Comparison of ENCODE assay signal across 9 mouse cellular contexts in the genomic region with DNA sequence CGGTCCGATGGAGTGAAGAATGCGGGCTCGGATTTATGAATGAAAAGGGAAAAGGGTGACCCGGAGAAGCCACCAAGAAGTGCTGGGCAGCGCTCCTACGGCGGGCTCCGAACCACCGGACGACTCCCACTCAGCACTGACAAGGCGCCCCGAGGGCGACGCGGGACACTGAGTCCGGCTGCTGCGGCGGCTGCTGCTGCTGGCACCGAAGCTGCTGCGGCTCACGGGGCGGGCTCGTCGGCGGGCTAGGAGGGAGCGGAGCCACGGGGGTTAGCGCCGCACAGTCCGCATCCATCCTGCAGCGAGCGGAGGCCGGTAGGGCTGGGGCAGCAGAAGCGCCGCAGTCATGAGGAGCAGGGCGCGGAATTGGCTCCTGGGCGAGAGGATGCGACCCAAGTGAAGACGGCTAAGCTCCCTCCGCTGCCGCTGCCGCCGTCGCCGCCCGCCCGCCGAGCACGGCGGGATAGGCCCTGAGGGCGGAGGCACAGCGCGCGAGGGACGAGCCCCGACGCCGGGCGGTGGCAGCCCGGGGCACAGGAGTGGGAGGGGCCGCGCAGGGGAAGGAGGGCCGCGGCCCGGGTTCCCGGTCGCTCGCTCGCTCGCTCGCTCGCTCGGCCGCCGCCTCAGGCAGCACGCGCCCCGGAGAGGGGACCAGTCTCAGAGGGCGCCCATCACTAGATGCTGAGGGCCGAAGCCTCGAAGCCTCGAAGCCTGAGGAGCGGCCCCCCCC. TPM values are rescaled to one million over a fixed set of nuclear protein-coding genes. Genes with fewer than 3 reads are reported as not detected.
DNase-seq lines count a peak whose midpoint lies in the region; ATAC-seq and TF ChIP-seq lines count a peak whose summit lies in the region.
"Had no signal": no experiment of that assay in that cellular context is flagged by ENCODE, and none has a peak within 500 bp of the region (broad histone marks: within the 10 kb centered on the region; RNA-seq: fewer than 3 reads in every experiment).

No protein-coding gene starts in this region.

- in situ Hi-C loops in ES-E14 (cut with MboI; ENCODE audit: low sequenced_read_pairs in 2 of 2, unreplicated experiment in 2 of 2), result no loop called here

- H3K9me3 ChIP-seq in ES-E14 (ENCODE audit: control insufficient read depth, insufficient read depth, low read depth, low read length), result no peaks in the 10 kb centered on the region
- H3K9me3 ChIP-seq in hindbrain, embryonic 15.5 days, result no peaks in the 10 kb centered on the region

- 0% methylated on average over 54 of the region's 85 CpGs for WGBS in hindbrain, embryonic 15.5 days

- peaks cover 0 to 2% of the 10 kb centered on the region in 2 experiments; a peak in 1 of 4 replicates for H3K4me1 ChIP-seq in ES-E14 (ENCODE audit: control insufficient read depth in 2 of 2, insufficient read depth in 2 of 2, low read length in 2 of 2, poor library complexity in 1 of 2)
- H3K4me1 ChIP-seq in hindbrain, embryonic 15.5 days (replicated peaks), result peaks cover 29% of the 10 kb centered on the region

- peak overlapping the region; percentile 78 to 91 for H3K4me3 ChIP-seq in ES-E14 (ENCODE audit: insufficient read depth in 1 of 2, low read depth in 1 of 2, low read length in 2 of 2, poor library complexity in 1 of 2, severe bottlenecking in 1 of 2)
- H3K4me3 ChIP-seq in hindbrain, embryonic 15.5 days, result peak overlapping the region; percentile 81

- no peaks in the 10 kb centered on the region for H3K27me3 ChIP-seq in hindbrain, embryonic 15.5 days

- ATAC-seq in hindbrain, embryonic 15.5 days (ENCODE audit: low FRiP score, low read depth), result peak; percentile 56

- peaks cover 10% of the 10 kb centered on the region for H3K36me3 ChIP-seq in ES-E14 (ENCODE audit: control insufficient read depth, insufficient read depth, low read length, poor library complexity, severe bottlenecking)
- H3K36me3 ChIP-seq in hindbrain, embryonic 15.5 days, result no peaks in the 10 kb centered on the region

- peak overlapping the region; percentile 89 for H3K4me2 ChIP-seq in hindbrain, embryonic 15.5 days

- peak overlapping the region; percentile 96 for H3K9ac ChIP-seq in ES-E14 (ENCODE audit: insufficient read depth, low read depth, low read length, poor library complexity, severe bottlenecking)
- peak overlapping the region; percentile 83 for H3K9ac ChIP-seq in hindbrain, embryonic 15.5 days

- H3K27ac ChIP-seq in ES-E14 (ENCODE audit: insufficient read depth, low read depth, low read length, poor library complexity, severe bottlenecking), result peak overlapping the region; percentile 96; the same call in 1 of the 2 replicates
- H3K27ac ChIP-seq in hindbrain, embryonic 15.5 days (replicated peaks), result peak overlapping the region; percentile 98

- DNase-seq in ES-E14 (ENCODE audit: low read depth, low spot score), result peak; percentile 38
- peak; percentile 78 for DNase-seq in c-Kit-positive CD71-positive TER-119-positive erythroid progenitor cells, embryonic 14.5 days (ENCODE audit: low spot score)
- peak; percentile 23 to 57 for DNase-seq in frontal cortex, postnatal 10 days (ENCODE audit: low spot score in 2 of 2)
- DNase-seq in left cerebral cortex, adult 18-20 months (ENCODE audit: low spot score in 2 of 2), result peak; percentile 46 to 67
- DNase-seq in lung, postnatal 4 days, result peak; percentile 82 to 89
- peak; percentile 33 to 53 for DNase-seq in right cerebral cortex, adult 2 months (ENCODE audit: low spot score in 2 of 2)
- peak; percentile 30 for DNase-seq in urinary bladder, postnatal 10 days (ENCODE audit: low spot score)

TF ChIP-seq in ES-E14, 5 proteins besides CTCF, POLR2A, EP300 and RAD21:
- TF ChIP-seq MAFK (IDR thresholded peaks at IDR 0.05; ENCODE audit: insufficient read depth, low read depth, low read length), result no peak
- no peak for TF ChIP-seq HCFC1 (IDR thresholded peaks at IDR 0.05; ENCODE audit: borderline replicate concordance, insufficient read depth, low read length)

RNA-seq across cellular contexts. Expression of a gene that starts 0.7 kb away (rescaled TPM):
- total RNA-seq in ES-E14 (2012; rRNA removed), result 109 and 165 TPM in 2 replicates
- polyA plus RNA-seq in hindbrain, embryonic 15.5 days (2015; fragmentation: Nextera tagmentation; extraction: Ambion mirVana), result 46.6 and 48.4 TPM in 2 replicates
- total RNA-seq in left cerebral cortex, adult 18-20 months (2021), result 100 to 1,000 TPM; 181 to 196 TPM

RNA-seq across cellular contexts. Expression of a gene that starts 55.3 kb away (rescaled TPM):
- 0.90 and 1.2 TPM in 2 replicates for total RNA-seq in ES-E14 (2012; rRNA removed)
- polyA plus RNA-seq in hindbrain, embryonic 15.5 days (2015; fragmentation: Nextera tagmentation; extraction: Ambion mirVana), result not detected in 2 replicates
- under 1 TPM; 0.42 to 0.63 TPM for total RNA-seq in left cerebral cortex, adult 18-20 months (2021)
- total RNA-seq: hematopoietic stem cell, adult 5-6 weeks had no signal

Comparison
In these comparisons a context has a peak if more than half of its experiments do, and no peak if none do; other contexts are left out.
1. Peak in every context shown above with its lines: DNase-seq, ATAC-seq, H3K4me3 ChIP-seq and H3K27ac ChIP-seq.
2. DNase-seq: peak in every context shown above with its lines; median percentile 86 in lung, postnatal 4 days; 78 in c-Kit-positive CD71-positive TER-119-positive erythroid progenitor cells, embryonic 14.5 days; 56 in left cerebral cortex, adult 18-20 months; 43 in right cerebral cortex, adult 2 months; 40 in frontal cortex, postnatal 10 days; 38 in ES-E14; 30 in urinary bladder, postnatal 10 days.